Mouse (Mus musculus) hindbrain, postnatal 0 days (tissue): Measurements from ENCODE around the gene Aloxe3. TPM values are rescaled to one million over a fixed set of nuclear protein-coding genes. Genes with fewer than 3 reads are reported as not detected.

Experiments
- ATAC-seq: fragments of 200-750 bp; cut with Nextera tagmentation; 2 replicates; pipeline ENCODE4 v1.8.0; 2017; ENCODE audit warnings: mild to moderate bottlenecking, moderate TSS enrichment, moderate library complexity
- DNase-seq: peaks from one replicate; pipeline ENCODE4 v3.0.0-alpha.2; 2015; ENCODE audit warnings: low spot score
- H3K27ac ChIP-seq: fragments of 300-500 bp; sonication (generic); 2 replicates; pipeline ENCODE4 v1.5.1; 2014; ENCODE audit warnings: mild to moderate bottlenecking
- H3K27me3 ChIP-seq: fragments of 300-500 bp; sonication (generic); 2 replicates; pipeline ENCODE4 v1.6.1; 2014; ENCODE audit warnings: low read length, mixed read lengths; ENCODE audit not compliant: insufficient read depth
- H3K36me3 ChIP-seq: fragments of 300-500 bp; sonication (generic); 2 replicates; pipeline ENCODE4 v1.6.1; 2014; ENCODE audit warnings: low read length, mixed read lengths; ENCODE audit not compliant: insufficient read depth
- H3K4me1 ChIP-seq: fragments of 300-500 bp; sonication (generic); 2 replicates; pipeline ENCODE4 v1.6.1; 2014; ENCODE audit warnings: antibody characterized with exemption, low read length, mixed read lengths; ENCODE audit not compliant: insufficient read depth
- H3K4me2 ChIP-seq: fragments of 300-500 bp; sonication (generic); 2 replicates; pipeline ENCODE4 v1.6.1; 2014; ENCODE audit warnings: low read depth, mild to moderate bottlenecking, low read length, moderate library complexity, mixed read lengths
- H3K4me3 ChIP-seq: fragments of 300-500 bp; sonication (generic); 2 replicates; pipeline ENCODE4 v1.5.1; 2014; ENCODE audit warnings: low read length
- H3K9ac ChIP-seq: fragments of 300-500 bp; sonication (generic); replicated peaks from 2 replicates; pipeline ENCODE4 v1.6.1; 2014; ENCODE audit warnings: mild to moderate bottlenecking, low read length, moderate library complexity, mixed read lengths
- H3K9me3 ChIP-seq: fragments of 300-500 bp; sonication (generic); 2 replicates; pipeline ENCODE4 v1.6.1; 2016; ENCODE audit warnings: low read length, mixed read lengths
- CTCF ChIP-seq: IDR thresholded peaks from 2 replicates; pipeline ENCODE4 v1.5.1; 2016; ENCODE audit warnings: antibody characterized with exemption, control low read depth, low read depth
- WGBS: fragments of 180-500 bp; shearing (Covaris S2); extraction: QIAGEN DNeasy Blood & Tissue Kit; methylation state at CpG from one replicate; pipeline ENCODE4 v1.1.7; 2014; 5-methylcytosine and 5-hydroxymethylcytosine counted together
- polyA plus RNA-seq: library from polyadenylated mRNA; unstranded; fragments of >200 nt; fragmentation: Nextera tagmentation; extraction: Ambion mirVana; gene quantifications from 2 replicates; pipeline ENCODE4 v1.2.1, GENCODE M21; 2015
- total RNA-seq: library from RNA; depleted of rRNA; stranded (reverse); fragments of >200 nt; gene quantifications from 2 replicates; pipeline ENCODE4 v1.2.3, GENCODE M21; 2014

Aloxe3 gene
- total and polyA plus RNA-seq, 2 experiments from 2014 or later: 12.5 to 13.0 TPM

DNA sequence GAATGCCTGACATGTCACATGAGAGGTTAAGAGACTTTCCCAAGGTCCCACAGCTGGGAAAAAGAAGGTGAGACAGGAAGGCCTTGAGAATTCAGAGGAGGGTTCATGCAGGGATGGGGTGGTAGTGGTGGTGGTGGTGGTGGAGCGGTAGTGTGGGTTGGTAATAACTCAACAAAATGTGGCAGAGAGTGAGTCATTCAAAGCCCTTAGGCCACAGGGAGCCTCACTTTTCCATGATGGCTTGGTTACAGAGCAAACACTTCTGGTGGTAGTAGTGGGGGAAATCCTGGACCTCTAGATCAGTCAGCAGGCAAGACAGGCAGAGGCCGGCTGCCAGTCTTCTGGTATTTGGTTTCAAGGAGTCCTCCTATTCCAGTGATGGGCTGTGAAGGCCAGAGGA is 46.9 kb downstream of the Aloxe3 start:
- no peaks in the 10 kb centered on the region for H3K9me3 ChIP-seq
- H3K27ac ChIP-seq: no peak overlapping the region
- H3K4me1 ChIP-seq: no peaks in the 10 kb centered on the region
- no peak overlapping the region for H3K4me3 ChIP-seq
- ATAC-seq (no peak), DNase-seq (no peak)
- no peaks in the 10 kb centered on the region for H3K36me3 ChIP-seq
- no peak for TF ChIP-seq CTCF
- H3K9ac ChIP-seq: no peak overlapping the region
- H3K4me2 ChIP-seq: no peak overlapping the region
- 98% methylated on average over 2 of the region's 2 CpGs for WGBS
- no peaks in the 10 kb centered on the region for H3K27me3 ChIP-seq

DNA sequence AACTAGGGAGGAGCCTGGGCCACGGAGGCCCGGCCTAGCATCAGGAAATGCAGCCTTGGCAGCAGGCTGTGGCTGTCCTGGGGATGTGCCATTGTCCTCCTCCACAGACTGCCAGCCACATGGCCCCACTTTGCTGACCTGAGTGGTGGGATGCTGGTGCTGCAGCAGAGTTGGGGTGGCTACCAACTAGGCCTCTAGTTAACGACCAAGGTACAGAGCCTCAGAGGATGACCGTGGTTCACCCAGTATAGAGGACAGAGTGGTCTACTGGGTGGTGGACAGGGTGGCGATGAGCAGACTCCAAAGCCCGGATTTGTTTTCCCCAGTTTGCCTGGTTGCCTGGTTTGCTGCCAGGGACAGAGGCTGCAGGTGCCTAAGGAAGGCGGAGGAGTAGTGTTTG is 49.0 kb downstream of the Aloxe3 start:
- no peak overlapping the region for H3K27ac ChIP-seq
- H3K36me3 ChIP-seq: no peaks in the 10 kb centered on the region
- H3K4me3 ChIP-seq: no peak overlapping the region
- H3K9ac ChIP-seq: no peak overlapping the region
- no peaks in the 10 kb centered on the region for H3K9me3 ChIP-seq
- ATAC-seq (no peak), DNase-seq (no peak)
- H3K4me1 ChIP-seq: no peaks in the 10 kb centered on the region
- WGBS: 78% methylated on average over 7 of the region's 7 CpGs
- H3K4me2 ChIP-seq: no peak overlapping the region
- H3K27me3 ChIP-seq: no peaks in the 10 kb centered on the region
- TF ChIP-seq CTCF: no peak

DNA sequence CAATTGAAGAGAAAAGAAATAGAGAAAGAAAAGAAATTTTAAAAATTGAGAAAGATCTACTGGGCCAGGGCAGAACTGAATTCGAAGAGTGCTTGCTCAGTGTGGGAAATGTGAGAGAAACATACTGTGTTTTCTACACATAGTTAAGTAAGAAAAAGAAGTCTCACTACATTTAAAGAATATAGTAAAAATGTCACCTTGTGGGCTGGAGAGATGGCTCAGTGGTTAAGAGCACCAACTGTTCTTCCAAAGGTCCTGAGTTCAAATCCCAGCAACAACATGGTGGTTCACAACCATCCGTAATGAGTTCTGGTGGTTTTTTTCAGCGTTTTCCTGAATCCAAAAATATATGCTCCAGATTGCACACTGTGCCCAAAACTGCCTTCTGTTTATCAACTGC is 52.8 kb downstream of the Aloxe3 start:
- Histone ChIP-seq H3K27me3 (no peaks in the 10 kb centered on the region), H3K4me3 (no peak overlapping the region), H3K4me2 (no peak overlapping the region), H3K9me3 (no peaks in the 10 kb centered on the region), H3K27ac (no peak overlapping the region), H3K4me1 (no peaks in the 10 kb centered on the region), H3K9ac (no peak overlapping the region), H3K36me3 (no peaks in the 10 kb centered on the region)
- 89% methylated on average over 3 of the region's 3 CpGs for WGBS
- DNase-seq: no peak
- TF ChIP-seq CTCF: no peak
- ATAC-seq: no peak

DNA sequence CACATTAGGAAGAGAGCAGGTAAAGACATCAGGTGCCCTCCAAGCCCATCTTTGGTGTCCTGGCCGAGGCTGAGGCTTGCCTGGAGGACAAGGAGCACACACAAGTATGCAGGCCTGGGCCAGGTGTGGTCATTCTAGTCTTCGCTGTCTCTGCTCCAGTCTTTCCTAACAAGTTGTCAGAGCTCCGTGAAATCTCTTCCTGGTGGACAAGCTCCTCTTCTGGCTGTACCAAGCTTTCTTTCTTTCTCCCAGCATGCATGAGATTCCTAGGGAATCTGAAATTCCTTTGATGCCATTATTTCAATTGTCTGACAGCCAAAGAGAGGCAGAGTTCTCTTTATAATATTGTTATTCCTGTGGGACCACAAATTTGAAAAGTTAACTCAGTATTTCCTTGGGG is 53.8 kb downstream of the Aloxe3 start:
- 38% methylated on average over 3 of the region's 3 CpGs for WGBS

DNA sequence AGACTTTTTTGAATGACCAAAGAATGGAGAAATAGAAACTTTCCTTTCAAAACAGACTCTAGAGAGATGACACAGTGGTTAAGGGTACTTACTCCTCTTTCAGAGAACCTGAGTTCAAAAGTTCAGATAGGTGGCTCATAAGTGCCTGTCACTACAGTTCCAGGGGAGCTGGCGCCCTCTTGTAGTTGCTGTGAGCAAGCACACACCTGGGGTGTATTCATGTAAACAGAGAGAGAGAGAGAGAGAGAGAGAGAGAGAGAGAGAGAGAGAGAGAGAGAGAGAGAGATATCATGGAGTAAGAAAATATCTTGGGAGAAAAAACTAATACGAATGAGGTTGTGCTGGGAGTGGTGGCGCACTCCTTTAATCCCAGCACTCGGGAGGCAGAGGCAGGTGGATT is 54.4 kb downstream of the Aloxe3 start:
- Histone ChIP-seq H3K4me3 (no peak overlapping the region), H3K36me3 (no peaks in the 10 kb centered on the region), H3K9ac (no peak overlapping the region), H3K4me1 (no peaks in the 10 kb centered on the region), H3K9me3 (no peaks in the 10 kb centered on the region), H3K4me2 (no peak overlapping the region), H3K27ac (no peak overlapping the region), H3K27me3 (no peaks in the 10 kb centered on the region)
- TF ChIP-seq CTCF: no peak
- WGBS: 88% methylated on average over 4 of the region's 4 CpGs
- DNase-seq (no peak), ATAC-seq (no peak)

More for the DNA sequence above, 53.8 kb downstream of the Aloxe3 start:
- Histone ChIP-seq H3K9ac (no peak overlapping the region), H3K4me1 (no peaks in the 10 kb centered on the region), H3K4me3 (no peak overlapping the region), H3K27me3 (no peaks in the 10 kb centered on the region), H3K27ac (no peak overlapping the region), H3K36me3 (no peaks in the 10 kb centered on the region), H3K9me3 (no peaks in the 10 kb centered on the region), H3K4me2 (no peak overlapping the region)
- DNase-seq (no peak), ATAC-seq (no peak)
- TF ChIP-seq CTCF: no peak

DNA sequence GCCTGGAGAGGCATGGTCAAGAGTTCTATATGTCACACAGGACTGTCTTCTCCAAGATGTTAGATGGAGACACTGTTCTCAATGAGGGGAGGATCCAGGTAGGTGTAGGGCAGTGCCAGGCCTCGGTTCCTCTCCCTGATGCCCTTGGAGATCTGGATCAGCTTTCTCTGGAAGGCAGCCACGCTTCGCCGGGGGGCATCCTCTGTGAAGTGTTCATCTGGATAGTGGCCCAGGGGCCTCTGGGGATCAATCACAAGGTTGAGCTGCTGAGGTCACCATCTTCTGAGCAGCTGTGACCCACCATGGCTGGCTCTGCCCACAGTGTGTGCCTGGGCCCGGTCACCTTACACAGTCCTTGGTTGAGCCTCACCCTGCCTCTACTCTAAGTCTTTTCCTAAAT is 59.3 kb downstream of the Aloxe3 start:
- Histone ChIP-seq H3K36me3 (no peaks in the 10 kb centered on the region), H3K27ac (no peak overlapping the region), H3K27me3 (no peaks in the 10 kb centered on the region), H3K4me3 (no peak overlapping the region), H3K9me3 (no peaks in the 10 kb centered on the region), H3K4me1 (no peaks in the 10 kb centered on the region), H3K9ac (no peak overlapping the region), H3K4me2 (no peak overlapping the region)
- DNase-seq (no peak), ATAC-seq (no peak)
- 85% methylated on average over 5 of the region's 5 CpGs for WGBS
- TF ChIP-seq CTCF: no peak

DNA sequence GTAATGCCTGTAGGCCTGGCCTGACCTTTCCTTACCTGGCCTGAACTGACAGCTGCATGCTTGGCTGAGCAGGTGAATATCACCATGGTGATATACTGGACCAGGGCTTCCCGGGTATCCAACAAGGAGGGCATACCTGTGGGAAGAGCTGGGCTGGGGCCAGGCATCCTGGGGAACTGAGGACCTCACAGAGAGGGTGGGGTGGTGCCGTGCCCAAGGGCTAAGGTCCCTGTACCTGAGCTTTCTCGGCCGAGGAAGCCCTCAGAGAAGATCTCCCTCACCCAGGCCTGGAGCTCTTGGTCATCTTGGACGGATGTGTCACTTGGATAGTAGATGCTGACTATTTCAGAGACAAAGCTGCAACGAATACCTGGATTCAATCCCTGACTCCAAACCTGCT is 60.2 kb downstream of the Aloxe3 start:
- no peak for ATAC-seq

More for the DNA sequence above, 60.2 kb downstream of the Aloxe3 start:
- no peak for TF ChIP-seq CTCF
- Histone ChIP-seq H3K27ac (no peak overlapping the region), H3K4me3 (no peak overlapping the region), H3K4me1 (no peaks in the 10 kb centered on the region), H3K27me3 (no peaks in the 10 kb centered on the region), H3K36me3 (no peaks in the 10 kb centered on the region), H3K4me2 (no peak overlapping the region), H3K9ac (no peak overlapping the region), H3K9me3 (no peaks in the 10 kb centered on the region)
- no peak for DNase-seq
- 86% methylated on average over 6 of the region's 6 CpGs for WGBS
